Mouse (Mus musculus): ENCODE results near the gene Dlg2.

DNA sequence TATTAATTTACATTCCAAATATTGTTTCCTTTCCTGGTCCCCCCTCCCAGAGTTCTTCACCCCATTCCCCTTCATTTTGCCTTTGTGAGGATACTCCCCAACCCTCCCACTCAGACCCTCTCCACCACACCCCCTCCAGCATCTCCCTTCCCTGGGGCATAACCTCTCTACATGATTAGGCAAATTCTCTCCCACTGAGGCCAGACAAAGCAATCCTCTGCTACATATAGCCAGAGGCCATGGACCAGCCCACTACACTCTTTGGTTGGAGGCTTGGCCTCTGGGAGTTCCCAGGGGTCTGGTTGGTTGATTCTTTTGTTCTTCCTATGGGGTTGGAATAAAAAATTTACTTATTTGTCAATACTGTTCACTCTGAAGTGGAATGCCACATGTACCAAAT, 505.6 kb downstream of the Dlg2 start:
- TF ChIP-seq CTCF (IDR thresholded peaks at IDR 0.05; ENCODE audit: insufficient read depth, low read length) = no peak
- TF ChIP-seq POLR2A (IDR thresholded peaks at IDR 0.05; ENCODE audit: borderline replicate concordance, extremely low read depth, low read depth, low read length) = no peak
